Mouse (Mus musculus): Measurements from ENCODE around the gene Hmg20a.
A peak's percentile ranks its signal among the peaks of the same experiment; 100 is the strongest.

- TF ChIP-seq SMC3 (IDR thresholded peaks at IDR 0.05; ENCODE audit: low read depth, low read length) (peak; percentile 34), CTCF (conservative IDR thresholded peaks at IDR 0.05 in 1 of 2, IDR thresholded peaks at IDR 0.05 in 1 of 2; ENCODE audit: low read depth in 2 of 2, low read length in 2 of 2) (peak; percentile 36 to 60; a peak in 3 of 4 replicates), POLR2A (IDR thresholded peaks at IDR 0.05; ENCODE audit: low read depth, low read length) (no peak), NELFE (IDR thresholded peaks at IDR 0.05; ENCODE audit: low read depth, low read length) (no peak), ELF1 (IDR thresholded peaks at IDR 0.05; ENCODE audit: low read depth, low read length) (no peak), GABPA (IDR thresholded peaks at IDR 0.05; ENCODE audit: insufficient replicate concordance, low read depth, low read length) (no peak), RAD21 (IDR thresholded peaks at IDR 0.05; ENCODE audit: low read depth, low read length) (peak; percentile 15), E2F4 (IDR thresholded peaks at IDR 0.05; ENCODE audit: insufficient replicate concordance, low read depth, low read length) (no peak), UBTF (IDR thresholded peaks at IDR 0.05; ENCODE audit: low read depth, low read length) (no peak), MAX (IDR thresholded peaks at IDR 0.05; ENCODE audit: low read length) (no peak), POLR2AphosphoS2 (IDR thresholded peaks at IDR 0.05; ENCODE audit: low read depth, low read length) (no peak), JUND (conservative IDR thresholded peaks at IDR 0.05; ENCODE audit: low read depth, low read length) (no peak), EP300 (IDR thresholded peaks at IDR 0.05; ENCODE audit: low read length) (no peak), USF1 (IDR thresholded peaks at IDR 0.05; ENCODE audit: low read depth, low read length) (no peak)
Observed at GRCm38 (mm10) chr9:56534727-56535126, 116.3 kb downstream of the Hmg20a start.

Data from CH12.LX (cell line).